Mouse (Mus musculus) thymus, adult 2 months (tissue): Measurements from ENCODE around the gene Erbb3. TPM values are rescaled to one million over a fixed set of nuclear protein-coding genes. Genes with fewer than 3 reads are reported as not detected.
A peak's percentile ranks its signal among the peaks of the same experiment; 100 is the strongest.

Experiments
- DNase-seq: peaks from one replicate; pipeline ENCODE4 v3.0.0; 2021
- H3K27ac ChIP-seq: fragments of 200-500 bp; 2 replicates; pipeline ENCODE4 v1.5.1; 2012; ENCODE audit warnings: low read length, control low read depth; ENCODE audit not compliant: control insufficient read depth, insufficient read depth
- H3K27me3 ChIP-seq: fragments of 200-500 bp; 2 replicates; pipeline ENCODE4 v1.6.1; 2012; ENCODE audit warnings: mild to moderate bottlenecking, low read length, moderate library complexity, mixed read lengths; ENCODE audit not compliant: control insufficient read depth, insufficient read depth
- H3K36me3 ChIP-seq: fragments of 200-500 bp; 2 replicates; pipeline ENCODE4 v1.6.1; 2012; ENCODE audit warnings: mild to moderate bottlenecking, low read length, moderate library complexity; ENCODE audit not compliant: control insufficient read depth, insufficient read depth
- H3K4me1 ChIP-seq: fragments of 200-500 bp; replicated peaks from 2 replicates; pipeline ENCODE4 v1.6.1; 2012; ENCODE audit warnings: low read length; ENCODE audit not compliant: control insufficient read depth, insufficient read depth
- H3K4me3 ChIP-seq: fragments of 200-500 bp; 2 replicates; pipeline ENCODE4 v1.5.1; 2012; ENCODE audit warnings: mild to moderate bottlenecking, low read length, control low read depth, moderate library complexity; ENCODE audit not compliant: control insufficient read depth, insufficient read depth
- CTCF ChIP-seq: fragments of 200-500 bp; IDR thresholded peaks from 2 replicates; pipeline ENCODE4 v1.5.1; 2012; ENCODE audit warnings: mild to moderate bottlenecking, control low read depth, low read length, moderate library complexity, borderline replicate concordance; ENCODE audit not compliant: control insufficient read depth, poor library complexity, insufficient read depth; ENCODE audit errors: extremely low read depth
- POLR2A ChIP-seq: fragments of 200-500 bp; IDR thresholded peaks from 2 replicates; pipeline ENCODE4 v1.6.1; 2012; ENCODE audit warnings: mild to moderate bottlenecking, low read length, control low read depth, moderate library complexity; ENCODE audit not compliant: control insufficient read depth, poor library complexity, insufficient read depth; ENCODE audit errors: extremely low read depth
- WGBS: fragments of 180-500 bp; shearing (Covaris S2); methylation state at CpG from one replicate; pipeline ENCODE4 v1.1.7; 2018; 5-methylcytosine and 5-hydroxymethylcytosine counted together
- polyA plus RNA-seq: library from polyadenylated mRNA; depleted of rRNA; stranded (reverse); fragments of >200 nt; gene quantifications from 2 replicates; pipeline ENCODE4 v1.2.3, GENCODE M21; 2012

Gene Erbb3
- polyA plus RNA-seq, 1 experiment = 2.8 TPM

DNA sequence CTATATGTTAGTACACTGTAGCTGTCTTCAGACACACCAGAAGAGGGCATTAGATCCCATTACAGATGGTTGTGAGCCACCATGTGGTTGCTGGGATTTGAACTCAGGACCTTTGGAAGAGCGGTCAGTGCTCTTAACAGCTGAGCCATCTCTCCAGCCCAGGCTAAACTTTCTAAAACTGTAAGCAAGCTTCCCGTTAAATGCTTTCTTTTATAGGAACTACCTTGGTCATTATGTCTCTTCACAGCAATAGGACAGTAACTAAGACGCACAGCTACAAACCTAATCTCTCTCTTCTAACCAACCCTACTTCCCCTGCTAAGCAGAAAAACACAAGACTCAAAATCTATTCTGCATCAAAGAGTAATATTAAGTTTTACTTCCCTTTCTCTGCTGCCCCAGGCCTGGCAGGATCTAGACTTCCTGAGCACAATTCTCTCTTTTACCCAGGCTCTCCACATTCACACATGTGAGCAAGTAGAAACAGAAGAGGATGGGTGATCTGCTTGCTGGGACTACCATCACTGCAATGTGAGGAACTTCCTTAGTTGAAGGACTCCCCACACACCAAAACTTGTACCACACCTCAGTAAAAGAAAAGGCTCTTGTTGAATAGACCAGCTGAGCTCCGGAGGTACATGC lies 53.7 kb downstream of the Erbb3 start:
- Histone ChIP-seq H3K4me1 (peaks cover 4% of the 10 kb centered on the region), H3K36me3 (no peaks in the 10 kb centered on the region), H3K27me3 (no peaks in the 10 kb centered on the region), H3K27ac (peak overlapping the region; percentile 40; the same call in 1 of the 2 replicates), H3K4me3 (no peak overlapping the region)
- no peak for DNase-seq
- TF ChIP-seq CTCF (no peak), POLR2A (no peak)
- WGBS = 33% methylated on average over 4 of the region's 4 CpGs

DNA sequence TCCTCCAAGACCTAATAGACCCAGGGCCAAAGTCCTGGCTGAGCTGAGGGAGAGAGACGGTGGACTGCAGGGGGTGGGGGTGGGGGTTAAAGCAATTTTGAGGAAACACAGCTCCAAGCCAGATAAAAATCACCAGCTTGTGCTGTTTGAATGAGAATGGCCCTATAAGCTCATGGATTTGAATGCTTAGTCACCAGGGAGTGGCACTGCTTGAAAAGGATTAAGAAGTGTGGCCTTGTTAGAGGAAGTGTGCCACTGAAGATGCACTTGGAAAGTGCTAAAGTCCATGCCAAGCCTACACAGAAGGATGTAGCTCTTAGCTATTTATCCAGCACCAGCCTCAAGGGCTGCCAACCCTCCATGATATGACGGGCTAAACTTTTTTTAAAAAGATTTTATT lies 54.2 kb downstream of the Erbb3 start:
- no peaks in the 10 kb centered on the region for H3K27me3 ChIP-seq
- H3K36me3 ChIP-seq = no peaks in the 10 kb centered on the region
- H3K4me1 ChIP-seq = peaks cover 4% of the 10 kb centered on the region
- H3K27ac ChIP-seq = no peak overlapping the region
- 94% methylated on average over 2 of the region's 2 CpGs for WGBS
- TF ChIP-seq POLR2A (no peak), CTCF (no peak)
- no peak for DNase-seq
- no peak overlapping the region for H3K4me3 ChIP-seq

DNA sequence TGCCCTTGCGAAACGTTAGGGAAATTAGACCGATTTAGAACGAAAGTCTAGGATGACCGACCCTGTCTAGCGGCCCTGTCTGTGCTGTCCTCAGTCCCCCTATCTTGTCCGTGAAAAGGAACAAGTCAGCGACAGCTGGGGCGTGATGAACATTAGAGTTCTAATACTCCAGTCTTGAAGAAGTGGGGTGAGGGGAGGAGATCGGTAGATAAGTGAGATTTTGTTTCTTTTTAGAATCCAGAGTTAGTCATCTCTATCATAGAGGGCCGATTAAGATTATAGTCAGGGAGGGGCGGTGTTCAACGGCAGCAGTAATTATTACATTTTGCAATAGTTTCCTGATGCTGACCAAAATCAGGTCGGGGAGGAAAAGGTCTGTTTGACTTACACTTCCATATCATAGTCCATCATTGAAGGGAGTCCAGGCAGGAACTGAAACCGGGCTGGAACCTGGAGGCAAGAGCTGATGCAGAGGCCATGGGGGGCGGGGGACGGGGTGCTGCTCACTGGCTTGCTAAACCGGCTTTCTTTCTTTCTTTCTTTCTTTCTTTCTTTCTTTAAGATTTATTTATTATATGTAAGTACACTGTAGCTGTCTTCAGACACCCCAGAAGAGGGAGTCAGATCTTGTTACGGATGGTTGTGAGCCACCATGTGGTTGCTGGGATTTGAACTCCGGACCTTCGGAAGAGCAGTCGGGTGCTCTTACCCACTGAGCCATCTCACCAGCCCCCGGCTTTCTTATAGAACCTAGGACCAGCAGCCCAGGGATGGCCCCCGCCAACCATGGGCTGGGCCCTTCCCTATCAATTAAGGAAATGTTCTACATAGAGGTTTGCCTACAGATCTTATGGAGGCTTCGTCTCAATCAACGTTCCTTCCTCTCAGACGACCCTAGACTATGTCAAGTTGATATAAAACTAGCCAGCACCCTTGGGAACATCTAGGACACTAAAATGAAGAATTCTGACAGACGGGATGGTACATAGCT lies 62.8 kb downstream of the Erbb3 start:
- 34% methylated on average over 28 of the region's 28 CpGs for WGBS
- Histone ChIP-seq H3K36me3 (no peaks in the 10 kb centered on the region), H3K4me3 (peak overlapping the region; percentile 31), H3K27ac (peak overlapping the region; percentile 27; the same call in 1 of the 2 replicates), H3K4me1 (peaks cover 8% of the 10 kb centered on the region; the same call in 1 of the 2 replicates), H3K27me3 (no peaks in the 10 kb centered on the region)
- no peak for DNase-seq
- TF ChIP-seq CTCF = no peak
- no peak for TF ChIP-seq POLR2A

DNA sequence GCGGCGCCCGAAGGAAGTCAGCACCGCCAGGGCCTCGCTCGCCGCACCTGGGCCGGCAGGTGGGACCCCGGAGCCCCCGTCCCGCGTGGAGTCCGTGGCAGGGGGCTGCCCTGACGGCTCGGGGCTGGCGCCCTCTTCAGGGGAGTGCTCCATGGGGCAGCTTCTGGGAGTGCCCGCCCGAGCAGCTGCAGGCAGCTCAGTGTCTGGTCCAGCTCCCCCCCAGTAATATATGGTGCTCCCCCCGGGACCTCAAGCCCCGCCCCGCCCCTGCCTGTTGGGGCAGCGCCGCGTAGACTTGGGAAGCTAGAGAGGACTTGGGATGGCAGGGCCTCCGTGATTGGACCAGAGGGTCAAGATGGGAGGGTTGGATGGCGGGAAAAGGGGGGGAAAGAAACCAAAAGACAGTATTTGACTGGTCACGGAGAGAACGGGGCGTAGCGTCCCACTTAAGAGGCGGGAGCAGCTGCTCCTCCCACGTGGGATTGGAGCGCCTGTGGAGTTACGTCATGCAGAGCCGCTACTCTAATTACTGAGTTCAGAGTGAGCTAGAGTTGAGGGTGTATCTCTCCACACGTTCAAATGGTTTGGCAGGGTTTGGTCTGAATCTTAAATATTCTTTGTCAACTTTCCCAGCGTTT lies 63.7 kb downstream of the Erbb3 start, which contains the start of gene Esyt1:
Gene Esyt1 (minus strand): TSS at position 201 of the 638 bp plus-strand sequence.
- WGBS = under 1% methylated on average over 37 of the region's 37 CpGs
- H3K4me1 ChIP-seq = peaks cover 8% of the 10 kb centered on the region; the same call in 1 of the 2 replicates
- peak within 1 kb of the TSS; percentile 90 for H3K4me3 ChIP-seq
- no peaks in the 10 kb centered on the region for H3K27me3 ChIP-seq
- DNase-seq = peak; percentile 86
- no peaks in the 10 kb centered on the region for H3K36me3 ChIP-seq
- peak; percentile 48; the same call in 1 of the 2 replicates for TF ChIP-seq POLR2A
- TF ChIP-seq CTCF = no peak; the same call in 1 of the 2 replicates
- H3K27ac ChIP-seq = peak within 1 kb of the TSS; percentile 80

DNA sequence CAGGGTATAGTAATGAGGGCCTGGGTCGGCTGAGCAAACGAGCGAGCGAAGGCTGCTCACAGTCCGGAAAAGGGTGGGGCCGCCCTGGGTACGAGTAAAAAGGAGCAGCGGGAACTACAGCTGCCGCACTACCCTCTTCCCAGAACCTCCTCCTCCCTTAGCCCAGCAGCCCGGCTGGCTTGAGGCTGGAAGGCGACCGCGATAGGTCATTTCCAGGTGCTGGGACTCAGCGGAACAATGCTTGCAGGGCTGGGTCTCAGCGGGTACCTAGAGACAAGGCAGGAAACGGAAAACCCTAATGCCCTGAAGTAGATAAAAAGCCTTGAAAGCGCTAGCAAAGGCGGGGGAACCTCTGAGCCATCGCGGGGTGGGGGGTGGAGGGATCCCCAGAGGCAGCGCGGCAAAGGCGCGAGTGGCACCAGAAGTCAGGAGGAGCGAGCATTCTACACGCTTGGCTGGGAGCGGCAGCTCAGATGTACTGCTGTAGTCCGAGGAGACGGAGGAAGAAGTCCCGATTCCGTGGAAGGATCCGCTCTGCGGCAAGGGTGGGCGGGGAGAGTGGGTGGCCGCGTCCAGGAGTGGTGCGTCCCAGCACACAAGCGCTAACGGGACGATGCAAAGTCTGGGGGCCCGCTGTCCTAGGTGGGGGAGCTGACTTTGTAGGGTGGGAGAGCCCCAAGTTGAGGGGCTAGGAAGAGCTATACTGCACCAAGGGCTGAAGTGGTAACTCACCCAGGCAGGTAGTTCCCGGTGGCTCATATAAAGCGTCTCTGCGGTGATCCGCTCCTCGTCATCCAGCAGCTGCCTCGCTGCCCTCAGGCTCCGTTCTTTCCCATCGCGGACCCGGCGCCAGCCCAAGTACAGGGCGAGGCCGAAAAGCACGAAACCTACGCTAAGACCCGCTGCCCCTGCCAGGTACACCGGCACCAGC lies 64.5 kb downstream of the Erbb3 start:
- peak; percentile 17; the same call in 1 of the 2 replicates for TF ChIP-seq POLR2A
- TF ChIP-seq CTCF = 0 out of 2 replicates have a peak, but pooled peaks have one; percentile 30
- H3K4me3 ChIP-seq = peak overlapping the region; percentile 90
- H3K36me3 ChIP-seq = peaks cover 7% of the 10 kb centered on the region
- H3K4me1 ChIP-seq = peaks cover 8% of the 10 kb centered on the region; the same call in 1 of the 2 replicates
- no peaks in the 10 kb centered on the region for H3K27me3 ChIP-seq
- H3K27ac ChIP-seq = peak overlapping the region; percentile 80
- peak; percentile 74 for DNase-seq
- WGBS = under 1% methylated on average over 58 of the region's 58 CpGs
